Mouse (Mus musculus): Measurements from ENCODE around the gene Wdr18. TPM values are rescaled to one million over a fixed set of nuclear protein-coding genes. Genes with fewer than 3 reads are reported as not detected.

The Wdr18 gene
- total RNA-seq, 1 experiment from 2014 or later: 36.6 TPM

DNA sequence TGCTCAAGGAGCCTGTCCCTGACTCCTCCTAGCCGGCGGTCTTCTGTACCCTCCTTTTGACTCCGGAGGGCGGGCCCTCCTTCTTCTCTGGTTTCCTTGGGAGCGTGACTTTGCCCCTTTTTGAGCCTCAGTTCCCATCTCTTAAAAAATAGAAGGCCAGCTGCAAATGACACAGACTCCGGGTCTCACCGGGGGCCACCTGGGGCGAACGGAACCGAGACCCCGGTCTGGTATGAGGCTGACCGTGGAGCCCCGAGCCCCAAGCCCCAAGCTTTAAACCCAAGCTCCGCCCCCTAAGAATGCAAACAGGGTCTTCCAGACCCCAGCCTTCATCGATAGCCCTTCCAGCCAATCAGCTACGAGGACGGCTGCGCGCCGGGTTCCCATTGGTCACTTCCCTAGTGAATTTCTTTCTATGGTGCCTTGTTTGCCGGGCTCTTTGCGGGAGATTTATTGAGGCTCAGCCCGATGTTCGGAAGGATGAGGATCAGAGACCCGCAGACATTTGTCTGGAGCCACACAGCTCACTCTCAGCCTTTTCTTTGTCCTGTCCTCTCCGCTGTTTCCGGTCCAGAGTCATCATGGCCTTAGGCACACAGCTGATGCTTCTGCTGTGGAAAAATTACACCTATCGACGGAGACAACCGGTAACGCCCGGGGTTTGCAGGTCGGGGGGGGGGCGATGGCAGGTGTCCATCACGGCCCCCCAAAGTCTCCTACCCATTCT lies 37.2 kb downstream of the Wdr18 start:
- DNase-seq: peak; percentile 84

DNA sequence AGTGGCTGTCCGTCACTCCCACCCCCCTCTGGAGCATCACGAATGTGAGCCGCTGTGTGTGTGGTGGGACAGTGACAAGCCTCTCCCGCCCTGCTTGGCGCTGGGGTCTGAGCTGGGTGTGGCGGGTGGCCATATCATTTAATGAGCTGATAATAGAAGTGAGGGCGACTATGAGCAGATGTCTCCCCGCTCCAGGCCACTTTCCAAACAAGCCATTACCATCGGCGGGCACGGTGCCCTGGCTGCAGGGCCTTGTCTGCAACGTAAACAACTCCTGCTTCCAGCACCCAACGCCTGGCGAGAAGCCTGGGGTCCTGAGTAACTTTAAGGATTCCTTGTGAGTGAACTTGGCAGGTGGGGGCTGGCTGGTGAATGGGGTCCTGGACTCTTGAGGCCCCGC lies 37.9 kb downstream of the Wdr18 start:
- DNase-seq: peak; percentile 48

DNA sequence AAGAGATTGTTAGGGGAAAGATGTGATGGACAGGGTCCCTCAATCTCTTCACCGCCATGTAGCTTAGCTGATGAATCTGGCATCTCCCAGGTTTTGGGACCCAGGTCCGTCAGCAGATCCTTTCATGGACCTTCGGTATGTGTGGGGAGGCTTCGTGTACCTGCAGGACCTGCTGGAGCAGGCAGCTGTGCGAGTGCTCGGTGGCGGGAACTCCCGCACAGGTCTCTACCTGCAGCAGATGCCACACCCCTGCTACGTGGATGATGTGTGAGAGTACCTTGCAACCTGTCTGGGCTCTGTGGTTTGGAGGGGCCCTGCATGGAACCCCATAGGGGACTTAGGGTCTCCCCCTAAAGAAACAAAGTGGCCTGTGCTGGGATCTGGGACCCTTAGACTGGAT lies 42.0 kb downstream of the Wdr18 start:
- no peak for DNase-seq

DNA sequence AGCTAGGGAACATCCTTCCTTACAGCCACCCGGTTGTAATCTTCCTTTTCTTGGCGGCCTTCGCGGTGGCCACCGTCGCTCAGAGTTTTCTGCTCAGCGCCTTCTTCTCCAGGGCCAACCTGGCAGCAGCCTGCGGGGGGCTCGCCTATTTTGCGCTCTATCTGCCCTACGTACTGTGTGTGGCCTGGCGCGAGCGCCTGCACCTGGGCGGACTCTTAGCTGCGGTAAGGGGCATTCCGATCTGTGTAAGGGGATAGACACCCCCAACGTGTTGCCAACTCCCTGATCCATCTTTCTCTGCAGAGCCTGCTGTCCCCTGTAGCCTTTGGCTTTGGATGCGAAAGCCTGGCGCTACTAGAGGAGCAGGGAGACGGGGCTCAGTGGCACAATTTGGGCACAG lies 42.9 kb downstream of the Wdr18 start:
- no peak for DNase-seq

DNA sequence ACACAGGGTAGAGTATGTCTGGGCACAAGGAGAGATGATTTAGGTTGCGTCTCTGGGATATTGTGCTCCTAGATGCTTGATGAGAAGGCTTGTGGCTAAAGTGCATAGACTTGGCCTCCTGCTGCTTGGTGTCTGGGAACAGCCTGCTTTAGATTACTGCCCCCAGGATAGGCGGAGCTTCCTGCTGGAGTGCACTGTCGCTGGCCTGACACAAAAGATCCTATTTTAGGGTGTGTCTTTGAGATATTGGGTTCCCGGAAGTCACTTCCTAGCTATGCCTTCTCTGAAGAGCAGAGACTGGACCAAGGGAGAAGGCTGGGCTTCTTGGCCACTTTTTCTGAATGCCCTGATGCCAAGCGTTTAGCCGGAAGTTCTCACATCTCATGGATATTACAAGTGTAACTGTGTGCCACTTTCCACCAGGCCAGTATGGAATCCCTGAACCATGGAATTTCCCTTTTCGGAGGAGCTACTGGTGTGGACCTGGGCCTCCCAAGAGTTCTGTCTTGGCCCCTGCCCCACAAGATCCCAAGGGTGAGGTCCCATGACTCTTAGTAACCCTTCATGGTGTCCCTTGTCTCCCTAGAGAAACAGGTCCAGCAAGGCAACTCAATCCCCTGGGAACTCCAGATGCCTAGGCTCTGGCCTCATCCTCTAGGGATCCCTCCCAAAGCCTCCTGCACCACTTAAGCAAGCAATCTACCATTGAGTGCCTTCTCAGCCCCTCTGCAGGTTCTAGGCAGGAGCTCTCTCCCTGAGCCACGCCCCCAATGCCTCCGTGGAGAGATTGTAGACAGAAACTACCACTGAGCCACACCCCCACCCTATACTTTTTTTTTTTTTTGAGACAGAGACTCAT lies 43.7 kb downstream of the Wdr18 start:
- peak; percentile 52 for DNase-seq

DNA sequence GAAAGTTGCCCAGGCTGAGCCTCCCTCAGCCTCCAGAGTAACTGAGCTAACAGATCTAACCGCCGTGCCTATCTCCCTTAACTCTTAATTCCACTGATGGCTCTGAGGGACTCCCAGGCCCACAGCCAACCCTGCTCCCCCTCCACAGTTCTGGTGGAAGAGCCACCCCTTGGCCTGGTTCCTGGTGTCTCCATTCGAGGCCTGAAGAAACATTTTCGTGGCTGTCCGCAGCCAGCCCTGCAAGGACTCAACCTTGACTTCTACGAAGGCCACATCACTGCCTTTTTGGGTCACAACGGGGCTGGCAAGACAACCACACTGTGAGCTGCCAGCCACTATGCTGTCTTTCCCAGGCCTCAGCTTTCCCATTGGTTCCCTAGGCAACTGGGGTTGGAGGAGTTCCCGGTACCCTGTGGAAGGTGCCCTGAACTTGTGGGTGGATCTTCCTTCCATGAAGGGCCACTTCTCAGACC lies 44.3 kb downstream of the Wdr18 start:
- peak; percentile 81 for DNase-seq

DNA sequence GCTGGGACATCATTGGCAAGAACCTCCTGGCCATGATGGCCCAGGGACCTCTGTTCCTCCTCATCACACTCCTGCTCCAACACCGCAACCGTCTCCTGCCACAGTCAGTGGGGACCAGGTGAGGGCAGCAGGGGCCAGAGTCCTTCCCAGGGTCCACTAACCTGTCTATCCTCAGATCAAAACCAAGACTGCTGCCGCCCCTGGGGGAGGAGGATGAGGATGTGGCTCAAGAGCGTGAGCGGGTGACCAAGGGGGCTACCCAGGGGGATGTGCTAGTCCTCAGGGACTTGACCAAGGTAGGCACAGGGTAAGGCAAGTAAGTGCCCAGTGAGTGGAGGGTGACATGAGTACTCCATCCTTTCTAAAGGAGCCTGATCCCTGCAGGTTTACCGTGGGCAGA lies 51.8 kb downstream of the Wdr18 start:
- DNase-seq: no peak

DNA sequence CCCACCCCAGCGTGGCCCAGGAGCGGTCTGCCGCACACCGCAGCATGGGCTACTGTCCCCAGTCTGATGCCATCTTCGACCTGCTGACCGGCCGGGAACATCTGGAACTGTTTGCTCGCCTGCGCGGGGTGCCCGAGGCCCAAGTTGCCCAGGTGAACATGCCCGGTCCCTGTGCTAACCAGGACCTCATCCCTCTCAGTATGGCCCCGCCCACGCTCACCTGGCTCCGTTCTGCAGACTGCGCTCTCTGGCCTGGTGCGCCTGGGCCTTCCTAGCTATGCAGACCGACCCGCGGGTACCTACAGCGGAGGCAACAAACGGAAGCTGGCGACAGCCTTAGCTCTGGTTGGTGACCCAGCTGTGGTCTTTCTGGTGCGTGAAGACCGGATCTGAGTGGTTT lies 53.7 kb downstream of the Wdr18 start:
- DNase-seq: no peak

DNA sequence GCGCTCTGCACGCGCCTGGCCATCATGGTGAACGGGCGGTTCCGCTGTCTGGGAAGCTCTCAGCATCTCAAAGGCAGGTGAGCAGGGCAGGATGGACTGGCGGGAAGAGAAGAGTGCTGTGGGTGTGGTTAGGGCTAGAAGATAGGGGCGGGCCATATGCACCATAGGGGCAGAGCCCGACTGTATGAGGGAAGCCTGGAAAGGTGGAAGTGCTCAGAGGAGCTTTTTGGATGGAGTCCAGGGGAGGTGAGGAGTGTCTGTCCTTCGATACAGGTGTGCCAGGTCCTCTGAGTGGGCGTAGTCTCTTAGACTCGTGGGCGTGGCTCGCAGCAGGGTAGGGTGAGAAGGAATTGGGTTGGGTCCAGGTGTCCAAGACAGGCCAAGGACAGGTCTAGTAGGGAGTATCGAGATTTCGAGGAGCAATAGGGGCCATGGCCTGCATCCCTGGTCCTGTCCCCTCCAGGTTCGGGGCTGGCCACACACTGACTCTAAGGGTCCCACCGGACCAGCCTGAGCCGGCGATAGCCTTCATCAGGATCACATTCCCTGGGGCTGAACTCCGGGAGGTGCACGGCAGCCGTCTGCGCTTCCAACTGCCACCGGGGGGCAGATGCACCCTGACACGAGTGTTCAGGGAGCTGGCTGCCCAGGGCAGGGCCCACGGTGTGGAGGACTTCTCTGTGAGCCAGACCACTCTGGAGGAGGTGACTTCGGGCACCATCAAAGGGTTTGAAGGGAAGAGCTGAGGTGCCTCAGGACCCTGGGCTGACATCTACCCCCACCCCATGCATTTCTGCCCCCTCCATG lies 54.7 kb downstream of the Wdr18 start:
- DNase-seq: peak; percentile 53

DNA sequence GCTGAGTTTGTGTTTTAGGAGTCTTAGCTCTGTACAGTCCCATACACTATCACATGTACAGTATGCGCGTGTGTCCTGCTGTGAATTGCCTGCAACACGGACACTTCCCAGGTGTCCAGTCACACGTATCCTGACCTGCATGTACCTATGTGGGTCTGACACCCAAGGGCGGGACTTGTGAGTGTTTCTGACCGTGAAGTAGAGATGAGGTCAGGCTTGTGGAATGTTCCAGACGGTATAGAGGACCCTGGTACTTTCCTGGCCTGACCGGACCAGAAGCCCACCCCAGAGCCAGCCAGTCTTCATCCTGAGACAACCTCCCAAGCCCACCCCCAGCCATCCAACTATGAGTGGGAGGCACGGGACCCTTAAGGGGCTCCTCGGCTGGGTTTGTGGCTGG lies 55.6 kb downstream of the Wdr18 start:
- DNase-seq: no peak

DNA sequence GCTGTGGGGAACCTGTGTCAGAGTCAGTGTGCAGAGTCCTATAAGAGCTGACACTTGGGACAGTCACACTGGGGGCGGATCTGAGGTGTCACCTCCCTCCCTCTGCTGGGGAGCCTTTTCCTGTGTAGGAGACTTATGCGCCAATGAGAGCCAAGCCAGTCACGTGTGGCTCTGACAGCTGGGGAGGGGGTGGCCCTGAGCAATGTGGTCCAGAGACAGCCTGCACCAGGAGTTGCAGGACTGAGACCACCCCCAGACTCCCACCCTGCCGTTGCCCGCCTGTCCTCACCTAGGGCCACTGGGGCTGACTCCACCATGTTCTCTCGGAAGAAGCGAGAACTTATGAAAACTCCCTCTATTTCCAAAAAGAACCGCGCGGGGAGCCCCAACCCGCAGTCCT lies 56.6 kb downstream of the Wdr18 start, which contains the start of gene Arhgap45:
Gene Arhgap45 (plus strand): TSS at position 143 of the 400 bp plus-strand sequence.
- peak; percentile 48 for DNase-seq

DNA sequence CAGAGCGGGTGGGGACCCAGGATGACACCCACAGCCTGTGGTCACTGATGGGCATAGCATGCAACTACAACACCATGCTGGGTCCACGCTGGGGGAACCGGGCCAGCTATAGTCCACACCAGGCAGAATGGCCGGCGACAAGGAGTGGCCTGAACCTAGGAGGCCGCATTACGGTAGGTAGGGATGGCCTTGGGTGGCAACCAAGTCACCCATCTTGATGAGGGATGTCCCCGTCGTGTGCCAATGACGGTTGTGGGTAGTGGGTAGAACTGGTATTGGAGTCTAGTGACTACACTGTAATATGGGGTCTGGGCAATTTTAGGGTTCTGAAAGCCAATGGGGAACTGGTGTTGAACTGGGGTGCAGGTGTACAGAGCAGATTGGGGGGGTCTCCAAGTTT lies 57.0 kb downstream of the Wdr18 start:
- no peak for DNase-seq

DNA sequence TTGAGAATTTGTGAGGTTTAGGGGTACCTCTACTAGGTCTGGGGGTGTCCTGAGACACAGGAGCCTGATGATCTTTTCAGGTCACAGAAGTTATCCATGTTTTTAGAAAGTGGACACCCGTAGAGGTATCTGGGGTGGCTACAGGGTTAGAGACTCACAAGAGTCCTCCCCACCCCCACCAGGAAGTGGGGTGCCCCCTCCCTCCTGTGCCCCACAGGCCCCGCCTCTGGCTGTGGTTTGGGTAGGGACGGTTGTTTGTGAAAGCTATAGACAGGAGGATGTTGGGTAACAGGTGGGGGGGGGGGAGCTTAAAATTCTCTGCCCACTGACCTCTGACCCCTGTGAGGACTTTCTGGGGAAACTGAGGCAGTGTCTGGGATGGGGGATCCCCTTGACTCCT lies 57.4 kb downstream of the Wdr18 start:
- DNase-seq: peak; percentile 73

DNA sequence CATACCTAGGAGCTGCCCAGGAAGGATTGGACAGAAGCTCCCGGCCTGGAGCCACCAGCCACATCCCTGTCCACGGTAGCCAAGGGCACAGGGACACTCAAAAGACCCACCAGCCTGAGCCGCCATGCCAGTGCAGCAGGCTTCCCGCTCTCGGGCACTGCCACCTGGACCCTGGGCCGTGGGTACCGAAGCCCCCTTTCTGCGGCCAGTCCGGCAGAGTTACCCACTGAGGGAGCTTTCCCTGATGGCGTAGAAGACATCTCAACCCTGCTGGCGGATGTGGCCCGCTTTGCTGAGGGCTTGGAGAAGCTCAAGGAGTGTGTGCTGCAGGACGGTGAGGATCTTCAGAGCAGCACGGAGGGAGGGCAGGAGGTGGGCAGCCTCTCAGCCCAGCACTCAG lies 57.8 kb downstream of the Wdr18 start:
- DNase-seq: no peak

DNA sequence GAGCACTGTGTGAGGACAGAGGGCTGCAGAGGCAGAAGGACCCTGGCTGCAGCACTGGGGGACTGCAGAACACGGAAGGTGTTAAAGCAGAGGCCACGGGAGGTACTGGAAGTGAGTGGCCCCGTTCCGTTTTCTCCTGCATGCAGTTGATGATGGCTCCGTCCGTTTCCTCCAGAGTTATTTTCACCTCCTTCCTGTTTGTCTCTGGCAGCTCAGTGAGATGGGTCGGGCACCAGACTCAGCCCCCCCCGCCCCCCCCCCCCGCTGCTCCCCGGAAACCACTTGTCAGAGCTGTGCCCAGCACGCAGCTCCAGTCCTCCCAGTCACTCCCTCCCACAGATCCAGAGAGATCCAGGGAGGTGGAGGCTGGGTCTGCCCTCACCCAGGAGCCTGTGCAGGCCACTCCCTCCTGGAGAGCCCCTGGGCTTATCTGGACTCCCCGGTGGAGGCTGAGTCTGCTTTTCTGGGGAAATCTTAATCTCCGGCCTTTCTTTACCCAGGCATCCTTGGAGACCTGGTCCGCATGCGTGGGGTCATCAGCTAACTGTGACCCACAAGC lies 58.9 kb downstream of the Wdr18 start:
- peak; percentile 41 for DNase-seq

DNA sequence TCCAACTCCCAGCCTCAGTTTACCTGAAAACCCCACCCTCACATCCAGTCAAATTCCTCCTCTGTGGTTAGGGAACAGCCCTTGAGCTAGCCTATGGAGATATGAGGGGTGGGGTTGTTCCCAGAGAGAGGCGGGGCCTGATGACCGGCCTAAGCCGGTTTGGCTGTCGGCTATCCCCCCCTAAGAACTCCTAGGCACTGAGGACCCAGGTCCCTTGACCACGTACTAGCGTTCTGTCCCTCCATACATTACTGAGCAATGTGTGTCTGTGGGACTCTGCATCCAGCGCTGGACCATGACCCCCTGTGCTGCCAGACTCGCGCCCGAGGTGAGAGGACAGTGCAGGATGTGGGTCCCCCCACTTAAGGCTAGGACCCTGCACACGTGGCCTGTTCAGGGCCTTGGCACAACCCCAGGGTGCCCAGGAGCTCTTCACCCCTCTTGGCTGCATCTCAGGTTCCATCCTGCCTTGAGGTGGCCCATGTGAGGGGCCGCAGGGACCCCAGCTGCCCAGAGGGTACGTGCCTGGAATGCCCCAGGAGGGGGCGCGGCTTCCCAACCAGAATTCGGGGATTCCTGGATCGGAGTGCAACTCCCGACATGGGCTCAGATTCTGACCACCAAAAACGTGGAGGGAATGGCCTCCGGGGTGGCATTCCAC lies 59.6 kb downstream of the Wdr18 start:
- DNase-seq: no peak

Other genes with a start within 250 kb of the Wdr18 start
- 7.1 and 10.6 TPM in 2 replicates for gene Hcn2, start 243.5 kb upstream of the Wdr18 start, total RNA-seq (2021)
- 59.2 and 65.4 TPM in 2 replicates for gene Polrmt, start 213.6 kb upstream of the Wdr18 start, total RNA-seq (2021)
- gene Fgf22, start 205.1 kb upstream of the Wdr18 start, total RNA-seq (2021): not detected in 2 replicates
- gene Rnf126, start 193.2 kb upstream of the Wdr18 start, total RNA-seq (2021): 54.7 and 56.5 TPM in 2 replicates
- gene Fstl3, start 182.9 kb upstream of the Wdr18 start, total RNA-seq (2021): 5.5 and 6.4 TPM in 2 replicates
- gene Prss57, start 169.2 kb upstream of the Wdr18 start, total RNA-seq (2021): not detected in 2 replicates
- 77.9 and 78.3 TPM in 2 replicates for gene Palm, start 166.6 kb upstream of the Wdr18 start, total RNA-seq (2021)
- 0.26 TPM in 2 replicates for gene Misp, start 139.2 kb upstream of the Wdr18 start, total RNA-seq (2021)
- 291 and 302 TPM in 2 replicates for gene Ptbp1, start 105.7 kb upstream of the Wdr18 start, total RNA-seq (2021)
- gene Prtn3, start 85.7 kb upstream of the Wdr18 start, total RNA-seq (2021): 1.0 TPM in 1 of 2 replicates, not detected in the other
- 0.93 and 2.2 TPM in 2 replicates for gene Plppr3, start 85.5 kb upstream of the Wdr18 start, total RNA-seq (2021)
- 0.70 TPM in 1 of 2 replicates, not detected in the other for gene Elane, start 73.9 kb upstream of the Wdr18 start, total RNA-seq (2021)
- 561 and 750 TPM in 2 replicates for gene Cfd, start 69.3 kb upstream of the Wdr18 start, total RNA-seq (2021)
- gene Med16, start 51.2 kb upstream of the Wdr18 start, total RNA-seq (2021): 32.0 and 38.4 TPM in 2 replicates
- gene Gm26602, start 49.3 kb upstream of the Wdr18 start, total RNA-seq (2021): not detected in 2 replicates
- 0.98 and 1.5 TPM in 2 replicates for gene Kiss1r, start 43.2 kb upstream of the Wdr18 start, total RNA-seq (2021)
- gene R3hdm4, start 38.9 kb upstream of the Wdr18 start, total RNA-seq (2021): 75.8 and 82.8 TPM in 2 replicates
- 5.9 and 6.9 TPM in 2 replicates for gene Arid3a, start 33.1 kb upstream of the Wdr18 start, total RNA-seq (2021)
- not detected in 2 replicates for gene Grin3b, start 10.6 kb downstream of the Wdr18 start, total RNA-seq (2021)
- 141 and 157 TPM in 2 replicates for gene Tmem259, start 24.2 kb downstream of the Wdr18 start, total RNA-seq (2021)
- 40.2 and 55.9 TPM in 2 replicates for gene Cnn2, start 28.4 kb downstream of the Wdr18 start, total RNA-seq (2021)
- 18.7 and 20.7 TPM in 2 replicates for gene Abca7, start 36.3 kb downstream of the Wdr18 start, total RNA-seq (2021)
- 6.3 and 27.9 TPM in 2 replicates for gene Arhgap45, start 56.5 kb downstream of the Wdr18 start, total RNA-seq (2021)
- 98.8 and 108 TPM in 2 replicates for gene Polr2e, start 79.6 kb downstream of the Wdr18 start, total RNA-seq (2021)
- gene Gpx4, start 87.0 kb downstream of the Wdr18 start, total RNA-seq (2021): 1,329 and 1,354 TPM in 2 replicates
- 52.8 and 52.9 TPM in 2 replicates for gene Sbno2, start 145.4 kb downstream of the Wdr18 start, total RNA-seq (2021)
- gene Stk11, start 155.7 kb downstream of the Wdr18 start, total RNA-seq (2021): 138 and 147 TPM in 2 replicates
- 920 and 980 TPM in 2 replicates for gene Atp5d, start 178.5 kb downstream of the Wdr18 start, total RNA-seq (2021)
- gene Cbarp, start 180.7 kb downstream of the Wdr18 start, total RNA-seq (2021): 69.9 and 137 TPM in 2 replicates
- gene Midn, start 188.1 kb downstream of the Wdr18 start, total RNA-seq (2021): 114 and 140 TPM in 2 replicates
- gene Cirbp, start 205.8 kb downstream of the Wdr18 start, total RNA-seq (2021): 67.6 and 106 TPM in 2 replicates
- gene 1600002K03Rik, start 212.8 kb downstream of the Wdr18 start, total RNA-seq (2021): 8.6 and 9.5 TPM in 2 replicates
- gene Efna2, start 219.3 kb downstream of the Wdr18 start, total RNA-seq (2021): 3.1 and 3.9 TPM in 2 replicates

Measured in adrenal gland, postnatal 14 days (tissue).